Mouse (Mus musculus): ENCODE results near the gene Dnajb8. TPM values are rescaled to one million over a fixed set of nuclear protein-coding genes. Genes with fewer than 3 reads are reported as not detected.

Dnajb8 gene
- total RNA-seq, 2 experiments from 2014 or later = not detected

DNA sequence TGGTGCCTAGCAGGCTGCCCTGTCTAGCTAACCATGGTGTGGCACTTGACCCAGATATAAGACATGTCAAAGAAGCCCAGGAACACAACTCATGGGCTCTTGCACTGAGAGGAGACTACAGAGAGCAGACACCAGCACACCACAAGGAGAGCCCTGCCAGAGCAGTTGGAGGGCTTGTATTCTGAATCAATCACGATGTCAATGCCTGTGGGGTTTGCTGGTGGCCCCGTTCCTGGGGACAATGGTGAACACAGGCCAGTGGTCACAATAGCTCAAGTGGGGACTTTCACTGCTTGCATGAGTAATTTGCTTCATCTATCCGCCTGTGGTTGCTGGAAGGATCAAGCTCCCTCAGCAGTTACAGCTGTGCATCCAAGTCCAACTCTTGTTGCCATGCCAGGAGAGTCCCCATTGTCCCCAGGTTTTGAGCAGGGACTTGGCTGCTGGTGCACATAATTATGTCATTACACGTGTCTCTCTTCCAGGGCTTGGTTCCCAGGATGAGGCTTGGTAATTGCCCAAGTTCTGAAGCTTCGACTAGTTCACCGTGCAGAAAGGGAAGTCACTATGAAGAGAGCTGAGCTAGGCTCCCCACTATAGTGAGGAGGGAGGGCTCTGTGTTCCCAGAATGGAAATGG, 68.2 kb downstream of the Dnajb8 start:
- no peak overlapping the region for H3K4me3 ChIP-seq
- no peak overlapping the region for H3K27ac ChIP-seq
- no peak for TF ChIP-seq CTCF (conservative IDR thresholded peaks at IDR 0.05)
- DNase-seq (ENCODE audit: low spot score in 2 of 2) = peak; percentile 49 to 77

DNA sequence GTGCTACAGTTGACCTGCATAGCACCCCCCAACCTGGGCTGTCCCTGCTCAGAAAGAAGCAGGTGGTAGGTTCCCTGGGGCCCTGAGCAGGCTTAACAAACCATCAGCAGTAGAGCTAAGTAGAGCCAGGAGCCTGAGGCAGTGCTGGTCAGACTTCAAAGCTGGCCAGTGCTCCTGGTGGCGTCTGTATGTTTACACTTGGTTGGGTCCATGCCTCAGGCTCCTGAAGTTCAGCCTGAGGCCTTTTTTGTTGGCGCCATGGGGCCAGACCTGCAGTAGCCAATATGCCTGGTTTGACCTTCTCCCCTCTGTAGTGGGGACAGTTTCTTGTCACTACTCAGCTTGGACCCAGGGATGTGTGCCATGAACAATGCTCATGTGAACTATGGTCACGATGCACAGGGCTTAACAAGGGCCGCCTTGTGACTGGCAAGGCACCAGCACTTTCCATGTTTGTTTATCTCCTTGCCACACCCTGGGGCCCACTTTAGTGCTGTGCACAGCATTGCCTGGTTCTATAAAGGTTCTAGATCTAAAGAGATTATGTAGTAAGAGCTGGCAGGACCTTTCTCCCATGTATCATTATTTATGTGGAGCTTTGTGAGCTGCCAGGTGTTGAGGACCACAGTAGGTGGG, 70.3 kb downstream of the Dnajb8 start:
- H3K4me3 ChIP-seq = no peak overlapping the region
- no peak overlapping the region for H3K27ac ChIP-seq
- TF ChIP-seq CTCF (conservative IDR thresholded peaks at IDR 0.05) = no peak
- DNase-seq (ENCODE audit: low spot score in 2 of 2) = no peak

DNA sequence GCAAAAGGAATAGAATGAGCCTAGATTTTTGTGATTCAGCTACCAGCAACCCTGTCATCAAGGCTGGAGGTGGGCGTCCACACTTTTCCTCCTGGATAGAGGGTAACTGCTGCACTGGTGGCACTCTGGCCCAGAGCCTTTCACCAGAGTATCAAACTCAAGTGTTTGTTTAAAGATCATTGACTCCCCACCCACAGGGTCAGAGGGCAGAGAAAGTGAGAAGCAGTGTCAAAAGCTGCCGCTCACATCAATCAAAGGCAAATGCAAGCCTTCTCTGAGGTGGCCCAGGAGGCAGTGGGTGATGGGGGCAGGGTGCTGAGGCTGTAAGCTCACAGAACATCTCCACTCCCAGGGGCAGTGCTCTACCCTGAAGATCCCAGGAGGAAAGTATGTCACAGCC, 77.4 kb downstream of the Dnajb8 start:
- no peak for TF ChIP-seq CTCF (conservative IDR thresholded peaks at IDR 0.05)
- H3K4me3 ChIP-seq = no peak overlapping the region
- no peak overlapping the region for H3K27ac ChIP-seq
- DNase-seq (ENCODE audit: low spot score in 2 of 2) = no peak

DNA sequence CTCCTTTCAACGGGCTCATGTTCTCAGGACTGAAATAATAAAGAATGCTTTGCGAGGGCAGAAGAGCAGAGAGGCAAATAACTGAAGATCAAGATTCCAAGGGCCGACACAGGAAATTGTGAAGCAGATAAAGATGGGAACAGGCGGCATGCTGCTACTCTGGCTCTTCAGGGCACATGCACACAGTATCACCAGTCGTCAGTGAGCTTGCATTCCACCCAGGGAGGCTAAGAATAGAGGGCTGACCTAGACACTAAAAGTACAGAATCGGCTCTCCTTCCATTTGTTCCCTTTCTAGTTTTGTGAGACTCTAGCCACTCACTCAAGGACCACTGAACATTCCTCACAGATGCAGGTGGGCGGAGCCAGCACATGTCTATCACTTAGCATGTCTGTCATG, 79.2 kb downstream of the Dnajb8 start:
- Histone ChIP-seq H3K27ac (no peak overlapping the region), H3K4me3 (no peak overlapping the region)
- no peak for TF ChIP-seq CTCF (conservative IDR thresholded peaks at IDR 0.05)
- no peak for DNase-seq (ENCODE audit: low spot score in 2 of 2)

Other genes with a start within 250 kb of the Dnajb8 start
- 10 to 100 TPM; 65.7 to 68.1 TPM for gene H1fx, start 240.6 kb upstream of the Dnajb8 start, total RNA-seq (2021)
- 100 to 1,000 TPM; 305 to 332 TPM for gene Rab7, start 177.0 kb upstream of the Dnajb8 start, total RNA-seq (2021)
- 100 to 1,000 TPM; 163 to 174 TPM for gene Rpn1, start 137.8 kb upstream of the Dnajb8 start, total RNA-seq (2021)
- 1 to 10 TPM; 6.8 to 7.7 TPM for gene Gata2, start 28.4 kb upstream of the Dnajb8 start, total RNA-seq (2021)
- 10 to 100 TPM; 27.5 to 29.4 TPM for gene Eefsec, start 224.3 kb downstream of the Dnajb8 start, total RNA-seq (2021)
- 10 to 100 TPM; 40.3 to 41.1 TPM for gene Ruvbl1, start 243.1 kb downstream of the Dnajb8 start, total RNA-seq (2021)

Measured in layer of hippocampus, adult 2 months (tissue).